Mouse (Mus musculus) v-Abl transformed pro-B cells (cell line): ENCODE data around the gene Bloc1s6.

ENCODE experiments used
- in situ Hi-C, 2 experiments: fragments of 400-800 bp; cut with MboI; formaldehyde crosslinking; loops; one replicate each; pipeline ENCODE4 v1.15.1; 2025; ENCODE audit not compliant: unreplicated experiment in 2 of 2

Gene Bloc1s6

DNA sequence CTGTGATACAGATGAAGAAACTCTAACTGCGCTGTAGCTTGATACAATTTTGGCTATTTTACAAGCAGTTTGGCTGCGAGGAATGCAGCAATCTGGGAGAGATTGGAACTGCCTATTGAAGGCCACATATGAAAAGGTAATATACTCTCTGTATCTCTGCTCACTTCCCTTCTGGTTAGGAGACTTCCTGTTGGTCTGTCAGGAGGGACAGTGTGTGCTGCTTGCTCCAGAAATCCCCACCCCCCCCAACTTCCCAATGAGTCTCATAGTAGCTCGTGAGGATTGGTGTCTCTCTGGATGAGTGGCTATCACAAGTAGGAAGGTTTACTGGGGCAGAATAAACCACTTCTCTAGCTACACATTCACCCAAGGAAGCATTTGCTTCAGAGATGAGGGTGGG is 24.7 kb downstream of the Bloc1s6 start:
- in situ Hi-C loops, result loop anchor here in 1 of 2 experiments (25.0 kb wide), 1 partner anchor 576 kb away; the partner anchor contains the start of genes Patl2 and Terb2

DNA sequence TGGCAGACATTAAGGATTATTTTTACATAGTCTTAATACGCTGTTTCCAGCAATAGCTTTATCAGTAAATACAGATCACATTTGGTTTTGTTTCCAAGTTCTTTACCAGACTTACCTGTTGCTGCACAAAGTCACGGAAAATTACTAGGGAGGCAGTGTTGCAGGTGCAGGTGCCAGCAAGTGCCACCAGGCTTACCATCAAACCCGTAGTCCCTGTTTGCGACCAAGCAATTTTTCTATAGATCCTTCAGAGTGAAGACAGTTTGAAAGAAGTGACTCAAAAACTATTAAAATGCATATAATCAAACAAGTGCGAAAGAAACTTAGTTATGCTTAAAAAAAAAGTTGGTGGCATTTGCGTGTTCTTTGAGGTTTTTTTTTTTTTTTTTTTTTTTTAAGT is 26.2 kb downstream of the Bloc1s6 start:
- in situ Hi-C loops, result loop anchor here in 1 of 2 experiments (25.0 kb wide), 1 partner anchor 577 kb away; the partner anchor contains the start of genes Patl2 and Terb2

DNA sequence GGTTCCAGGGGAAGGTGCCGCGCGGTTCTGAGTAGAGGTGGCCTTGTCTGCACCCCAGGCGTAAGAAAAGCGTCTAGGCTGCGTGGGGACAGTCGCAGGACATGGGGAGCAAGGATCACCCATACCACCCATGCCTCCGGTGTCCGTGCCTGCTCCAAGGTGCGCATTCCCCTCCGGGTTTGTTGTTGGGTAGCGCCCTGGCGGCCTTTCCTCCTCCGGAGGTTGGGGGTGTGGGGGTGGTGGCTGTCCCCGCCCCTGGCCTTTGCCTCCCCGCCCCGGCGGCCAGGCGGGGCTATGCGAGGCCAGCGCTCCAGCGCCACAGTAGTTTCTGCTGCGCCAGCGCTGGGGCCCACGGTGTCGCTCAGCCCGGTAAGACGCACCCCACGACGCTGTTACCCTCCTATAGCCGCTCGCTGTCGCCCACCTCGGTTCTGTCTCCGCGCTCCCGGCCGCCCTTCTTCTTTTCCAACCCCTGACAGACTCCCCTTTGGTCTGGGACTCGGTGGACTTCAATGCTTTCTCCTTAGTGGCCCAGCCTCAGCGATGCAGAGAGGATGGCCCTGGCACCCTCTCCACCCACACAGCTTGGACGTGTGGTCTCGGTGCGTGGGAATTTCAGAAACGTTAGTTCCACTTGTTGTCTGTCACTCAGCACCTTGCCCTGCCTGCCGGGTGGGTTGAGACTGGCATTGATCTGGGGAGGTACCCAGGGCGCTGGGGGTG is 26.9 kb downstream of the Bloc1s6 start, which contains the start of gene Sqor:
Gene Sqor (plus strand): TSS at position 167 of the 723 bp plus-strand sequence.
- in situ Hi-C loops, result loop anchor here in 1 of 2 experiments (25.0 kb wide), 1 partner anchor 578 kb away; the partner anchor contains the start of genes Patl2 and Terb2

DNA sequence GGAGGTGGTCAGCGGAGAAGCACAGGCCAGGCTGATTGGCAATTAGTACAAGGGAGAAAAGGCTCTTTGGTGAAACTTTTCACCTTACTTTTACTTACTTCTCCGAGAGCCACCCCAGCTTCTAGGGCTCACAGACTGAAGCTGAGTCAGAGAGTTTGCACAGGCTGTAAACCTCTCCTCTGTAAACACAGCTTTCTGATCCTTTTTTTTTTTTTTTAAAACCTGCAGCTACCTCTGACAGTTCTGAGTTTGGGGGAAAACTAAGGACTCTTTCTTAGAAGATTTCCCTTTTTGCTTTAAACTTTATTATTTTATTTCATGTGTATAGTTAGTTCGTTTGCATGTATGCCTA is 27.5 kb downstream of the Bloc1s6 start:
- in situ Hi-C loops, result loop anchor here in 1 of 2 experiments (25.0 kb wide), 1 partner anchor 578 kb away; the partner anchor contains the start of genes Patl2 and Terb2

DNA sequence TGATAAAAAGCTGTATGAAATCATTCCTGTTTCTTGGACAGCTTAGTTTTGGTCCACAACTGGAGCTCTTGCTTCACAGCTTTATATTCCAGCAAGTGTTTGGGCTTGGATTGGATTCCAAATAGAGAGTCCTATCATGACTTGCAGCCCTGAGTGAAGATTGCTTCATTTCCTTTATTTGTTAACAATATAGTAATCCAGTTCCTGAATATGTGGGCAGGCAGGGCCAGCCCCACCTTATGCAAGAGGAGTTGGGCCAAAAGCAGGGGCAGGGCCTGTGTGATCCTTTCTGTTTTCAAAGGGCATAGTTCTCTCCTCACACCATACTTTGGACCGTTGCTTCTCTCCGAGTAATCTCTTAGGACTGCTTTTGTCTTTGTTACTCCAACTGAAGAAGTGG is 32.7 kb downstream of the Bloc1s6 start:
- in situ Hi-C loops, result loop anchor here in 1 of 2 experiments (25.0 kb wide), 1 partner anchor 584 kb away; the partner anchor contains the start of genes Patl2 and Terb2

DNA sequence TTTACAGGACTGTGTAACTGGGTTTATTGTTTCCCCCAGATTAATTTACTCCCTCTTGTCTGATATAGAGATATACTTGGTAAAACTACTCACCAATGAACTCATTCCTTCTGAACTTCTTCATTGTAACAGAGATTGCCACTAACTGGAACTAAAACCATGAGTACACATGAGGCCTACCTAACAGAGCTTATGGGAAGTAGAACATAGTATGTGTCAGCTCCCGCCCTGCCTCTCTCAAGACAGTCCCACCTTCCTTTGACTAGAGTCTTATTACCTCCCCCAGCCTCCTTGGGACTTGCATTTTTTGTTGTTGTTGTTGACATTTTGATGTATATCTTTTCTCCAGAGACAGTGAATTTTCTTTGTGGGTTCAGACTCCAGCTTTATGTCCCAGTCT is 34.6 kb downstream of the Bloc1s6 start:
- in situ Hi-C loops, result loop anchor here in 1 of 2 experiments (25.0 kb wide), 1 partner anchor 586 kb away; the partner anchor contains the start of genes Patl2 and Terb2

DNA sequence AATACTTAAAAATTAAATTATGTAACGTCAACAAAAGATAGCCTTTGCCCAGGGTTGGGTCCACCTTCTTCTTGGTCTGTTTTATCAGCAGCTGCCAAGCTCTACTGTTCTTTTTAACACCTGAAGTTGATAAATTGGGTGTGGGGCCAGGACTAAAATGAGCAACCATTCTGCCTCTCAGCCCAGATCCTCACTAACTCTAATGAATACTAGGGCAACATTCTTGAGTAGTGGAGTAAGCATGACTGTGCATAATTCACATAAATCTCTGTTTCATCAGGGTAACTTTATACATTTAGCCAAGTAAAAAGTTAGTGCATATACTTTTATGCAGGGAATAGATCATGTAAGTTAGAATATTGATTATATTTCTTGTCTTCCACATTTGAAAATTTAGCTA is 37.2 kb downstream of the Bloc1s6 start:
- in situ Hi-C loops, result no loop called here

DNA sequence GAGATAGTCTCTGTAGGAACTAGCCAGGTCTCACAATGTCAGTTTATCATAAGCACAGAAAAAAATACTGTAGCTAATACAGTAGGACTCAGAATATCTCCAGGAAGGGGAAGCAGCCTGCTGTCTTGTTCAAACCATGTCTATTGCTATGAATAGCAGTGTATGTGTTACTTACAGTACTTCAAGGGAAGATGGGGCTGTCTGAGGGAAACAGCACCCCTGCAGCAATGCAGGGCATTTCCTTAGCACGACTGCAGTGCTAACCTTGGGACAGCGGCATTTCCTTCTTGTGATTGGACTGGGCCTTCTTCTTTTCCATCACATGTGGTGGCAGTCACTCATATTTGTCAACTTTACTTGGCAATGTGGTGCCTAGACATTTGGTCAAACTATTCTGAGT is 38.5 kb downstream of the Bloc1s6 start:
- in situ Hi-C loops, result no loop called here

DNA sequence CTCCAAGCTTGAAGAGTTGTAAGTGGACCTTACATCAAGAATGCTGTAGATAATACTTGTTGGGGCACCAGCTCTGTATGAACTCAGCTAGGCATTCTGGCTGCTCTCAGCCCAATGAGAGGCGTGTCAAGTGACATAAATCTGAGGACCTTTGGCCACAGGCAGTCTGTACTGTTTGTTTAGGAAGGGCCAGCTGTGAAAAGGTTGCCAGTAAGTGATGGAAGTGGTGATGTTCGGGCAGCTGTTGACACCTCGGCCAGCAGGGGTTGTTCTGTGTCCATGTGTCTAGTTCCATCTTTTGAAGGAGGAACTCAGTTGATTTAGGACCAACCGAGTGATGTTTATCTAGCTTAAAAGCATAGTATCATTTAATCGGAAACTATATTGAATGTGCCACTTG is 41.7 kb downstream of the Bloc1s6 start:
- in situ Hi-C loops, result no loop called here

DNA sequence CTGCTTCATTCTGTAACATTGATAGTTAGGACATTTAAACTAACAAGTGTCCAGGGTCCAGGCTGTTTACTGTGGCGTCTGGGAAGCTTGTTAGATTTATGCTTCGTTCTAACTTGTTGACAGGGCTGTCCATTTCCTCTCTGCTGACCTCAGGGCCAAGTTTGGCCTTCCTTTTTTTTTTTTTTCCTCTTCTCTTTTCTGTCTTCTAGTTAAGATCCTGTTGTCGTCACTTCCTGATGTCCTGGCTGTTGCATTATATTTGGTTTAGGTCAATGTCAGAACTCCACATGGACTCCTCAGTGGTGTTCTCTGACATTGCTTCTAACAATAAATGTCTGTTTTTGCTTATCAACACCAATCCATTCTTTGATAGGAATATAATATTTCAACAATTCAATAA is 42.1 kb downstream of the Bloc1s6 start:
- in situ Hi-C loops, result no loop called here

DNA sequence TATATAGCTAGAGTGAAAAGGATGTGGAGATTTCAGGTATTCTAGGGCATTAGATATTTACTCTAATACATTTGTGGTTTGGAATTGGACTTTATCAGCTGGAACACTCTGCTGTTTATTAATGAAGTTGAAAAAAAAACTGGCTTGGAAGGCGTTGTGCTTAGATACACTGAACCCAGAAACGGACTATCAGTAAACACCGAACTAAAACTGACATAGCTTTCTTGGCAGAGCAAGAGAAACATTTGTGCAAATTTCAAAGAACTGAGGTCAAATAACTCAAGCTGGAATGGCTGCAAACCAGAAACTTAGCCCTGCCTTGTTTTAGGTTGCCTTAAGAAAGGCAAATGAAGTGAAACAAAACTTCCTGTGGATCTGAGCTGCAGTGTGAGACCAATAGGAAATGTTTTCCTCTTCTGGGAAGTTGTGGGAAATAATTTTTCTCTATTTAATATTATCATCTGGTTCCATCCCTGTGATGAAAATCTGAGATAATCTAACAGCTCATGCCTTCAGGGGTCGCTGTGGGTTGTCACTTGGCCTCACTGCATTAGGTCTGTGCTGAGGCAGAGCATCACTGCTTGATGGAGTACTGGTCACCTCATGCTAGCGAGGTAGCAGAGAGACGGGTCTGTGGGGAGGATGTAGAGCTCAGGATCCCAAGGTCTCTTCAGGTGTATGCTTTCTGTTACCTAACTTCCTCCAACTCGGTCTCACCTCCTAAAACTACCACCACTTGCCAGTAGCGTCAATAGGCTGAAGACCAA is 43.5 kb downstream of the Bloc1s6 start:
- in situ Hi-C loops, result no loop called here

DNA sequence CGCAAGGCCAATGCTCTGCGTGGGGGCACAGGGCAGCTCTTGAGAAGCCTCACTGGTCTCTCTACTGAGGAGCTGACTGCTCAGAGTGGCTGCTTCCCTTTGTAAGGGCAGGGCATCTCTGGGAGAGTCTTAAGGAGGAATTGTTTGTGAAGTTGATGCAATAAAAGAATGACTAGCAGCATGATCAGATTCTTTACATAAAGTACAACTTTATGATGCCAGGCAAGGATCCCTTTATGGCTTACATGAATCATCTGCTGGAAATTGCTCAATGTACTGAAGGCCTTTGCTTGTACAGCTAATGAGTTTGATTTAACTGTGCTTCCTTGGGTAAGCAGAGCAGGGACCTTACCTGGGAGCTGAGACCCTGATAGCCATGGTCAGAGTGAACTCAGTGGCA is 45.4 kb downstream of the Bloc1s6 start:
- in situ Hi-C loops, result no loop called here

DNA sequence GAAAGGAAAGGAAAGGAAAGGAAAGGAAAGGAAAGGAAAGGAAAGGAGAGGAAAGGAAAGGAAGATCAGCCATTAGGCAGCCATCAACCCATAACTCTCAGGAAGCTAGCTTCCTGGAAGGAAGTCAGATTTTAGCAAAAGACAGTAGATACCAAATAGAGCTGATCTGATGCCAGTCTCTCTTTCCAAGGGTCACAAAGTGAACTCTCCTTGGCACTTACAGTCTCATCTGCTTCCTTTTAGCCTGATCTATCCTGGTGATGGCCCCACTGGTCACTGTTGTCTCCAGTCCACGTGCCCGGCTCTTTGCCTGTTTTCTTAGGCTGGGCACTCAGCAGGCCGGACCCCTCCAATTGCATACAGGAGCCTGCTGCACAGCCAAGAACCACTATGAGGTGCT is 46.4 kb downstream of the Bloc1s6 start:
- in situ Hi-C loops, result no loop called here

DNA sequence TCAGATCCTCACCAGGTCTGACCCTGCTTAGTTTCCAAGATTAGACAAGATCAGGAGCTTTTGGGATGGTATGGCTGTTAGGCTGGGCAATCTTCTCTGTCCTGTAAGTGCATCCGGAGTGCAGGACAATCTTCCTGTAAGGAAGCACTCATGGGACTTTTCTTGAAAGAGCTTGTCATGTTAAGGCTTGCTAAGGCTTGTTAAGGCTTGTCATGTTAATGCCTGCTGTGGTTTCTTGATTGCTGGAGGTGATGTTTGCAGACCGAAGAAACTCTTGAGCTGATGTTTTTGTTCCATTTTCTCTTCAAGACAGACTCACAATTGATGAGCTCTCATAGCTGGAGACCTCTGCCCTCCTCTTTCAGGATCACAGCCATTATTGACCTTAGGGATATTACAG is 47.9 kb downstream of the Bloc1s6 start:
- in situ Hi-C loops, result no loop called here

DNA sequence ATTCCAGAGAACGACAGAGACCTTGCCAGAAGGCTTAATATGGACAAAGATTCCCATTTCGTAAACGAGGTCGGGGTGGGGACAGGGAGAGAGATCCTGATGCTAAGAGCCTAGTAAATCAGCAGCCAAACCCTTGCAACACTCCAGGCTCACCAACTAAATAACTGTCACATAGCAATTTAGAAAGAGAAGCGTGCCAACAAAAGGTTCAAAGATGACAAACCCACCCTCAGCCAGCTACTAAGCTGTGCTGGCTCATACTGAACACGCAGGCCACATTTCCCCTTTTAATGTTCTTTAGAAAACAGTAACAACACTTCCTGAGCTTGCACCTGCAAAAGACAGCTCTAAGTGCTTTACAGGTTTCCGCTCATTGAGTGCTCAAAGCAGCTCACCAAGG is 51.0 kb downstream of the Bloc1s6 start:
- in situ Hi-C loops, result no loop called here

DNA sequence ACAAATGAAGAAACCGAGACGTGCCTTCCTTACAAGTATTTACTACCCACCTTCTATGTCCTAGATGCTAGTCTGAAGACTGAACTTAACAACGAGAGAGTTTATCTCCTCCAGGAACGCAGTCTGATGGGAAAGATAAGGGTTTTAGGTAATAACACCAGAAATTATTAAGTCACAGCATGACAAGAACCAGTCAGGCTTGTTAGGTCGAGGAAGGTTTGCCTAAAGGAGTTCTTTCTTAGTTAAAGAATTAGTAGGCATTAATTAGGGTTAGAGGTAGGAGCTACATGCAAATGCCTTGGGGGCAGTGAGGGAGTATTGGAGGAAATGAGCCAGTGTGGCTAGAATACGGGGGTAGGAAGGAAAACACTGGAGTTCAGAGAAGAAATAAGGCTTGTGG is 51.4 kb downstream of the Bloc1s6 start:
- in situ Hi-C loops, result no loop called here
